Mouse (Mus musculus): Measurements from ENCODE around the gene Krtap17-1. TPM values are rescaled to one million over a fixed set of nuclear protein-coding genes. Genes with fewer than 3 reads are reported as not detected.

The Krtap17-1 gene
- polyA plus RNA-seq, 1 experiment: not detected

- TF ChIP-seq CTCF (IDR thresholded peaks at IDR 0.05; ENCODE audit: low read depth, low read length) (no peak), POLR2A (IDR thresholded peaks at IDR 0.05; ENCODE audit: borderline replicate concordance, low read depth, low read length) (no peak)
- Histone ChIP-seq H3K4me1 (ENCODE audit: control insufficient read depth, insufficient read depth, low read length) (no peaks in the 10 kb centered on the region), H3K4me3 (ENCODE audit: insufficient read depth, low read length) (no peak overlapping the region), H3K27ac (ENCODE audit: insufficient read depth, low read depth, low read length) (no peak overlapping the region)
Observed at GRCm38 (mm10) chr11:100005905-100006304, 12.1 kb upstream of the Krtap17-1 start.

- no peak for TF ChIP-seq POLR2A (IDR thresholded peaks at IDR 0.05; ENCODE audit: borderline replicate concordance, low read depth, low read length)
- peak; percentile 50 for TF ChIP-seq CTCF (IDR thresholded peaks at IDR 0.05; ENCODE audit: low read depth, low read length)
- no peak overlapping the region for H3K27ac ChIP-seq (ENCODE audit: insufficient read depth, low read depth, low read length)
Observed at GRCm38 (mm10) chr11:100004846-100005245, 11.1 kb upstream of the Krtap17-1 start.

GRCm38 (mm10) chr11:99999091-99999490 lies 5.3 kb upstream of the Krtap17-1 start:
- Histone ChIP-seq H3K4me3 (ENCODE audit: insufficient read depth, low read length) (no peak overlapping the region), H3K4me1 (ENCODE audit: control insufficient read depth, insufficient read depth, low read length) (no peaks in the 10 kb centered on the region), H3K27ac (ENCODE audit: insufficient read depth, low read depth, low read length) (no peak overlapping the region)
- TF ChIP-seq POLR2A (IDR thresholded peaks at IDR 0.05; ENCODE audit: borderline replicate concordance, low read depth, low read length) (no peak), CTCF (IDR thresholded peaks at IDR 0.05; ENCODE audit: low read depth, low read length) (no peak)

More at GRCm38 (mm10) chr11:100004846-100005245, 11.1 kb upstream of the Krtap17-1 start:
- no peaks in the 10 kb centered on the region for H3K4me1 ChIP-seq (ENCODE audit: control insufficient read depth, insufficient read depth, low read length)
- H3K4me3 ChIP-seq (ENCODE audit: insufficient read depth, low read length): no peak overlapping the region

GRCm38 (mm10) chr11:99994384-99994661 lies 529 bp upstream of the Krtap17-1 start:
- TF ChIP-seq CTCF (IDR thresholded peaks at IDR 0.05; ENCODE audit: low read depth, low read length): no peak
- H3K27ac ChIP-seq (ENCODE audit: insufficient read depth, low read depth, low read length): no peak overlapping the region
- H3K4me3 ChIP-seq (ENCODE audit: insufficient read depth, low read length): no peak overlapping the region

GRCm38 (mm10) chr11:99990571-99990970 lies 3.2 kb downstream of the Krtap17-1 start:
- Histone ChIP-seq H3K4me1 (ENCODE audit: control insufficient read depth, insufficient read depth, low read length) (no peaks in the 10 kb centered on the region), H3K4me3 (ENCODE audit: insufficient read depth, low read length) (no peak overlapping the region), H3K27ac (ENCODE audit: insufficient read depth, low read depth, low read length) (no peak overlapping the region)
- no peak for TF ChIP-seq CTCF (IDR thresholded peaks at IDR 0.05; ENCODE audit: low read depth, low read length)
- TF ChIP-seq POLR2A (IDR thresholded peaks at IDR 0.05; ENCODE audit: borderline replicate concordance, low read depth, low read length): no peak

More at GRCm38 (mm10) chr11:99994384-99994661, 529 bp upstream of the Krtap17-1 start:
- no peaks in the 10 kb centered on the region for H3K4me1 ChIP-seq (ENCODE audit: control insufficient read depth, insufficient read depth, low read length)

- Histone ChIP-seq H3K4me3 (ENCODE audit: insufficient read depth, low read length) (no peak overlapping the region), H3K27ac (ENCODE audit: insufficient read depth, low read depth, low read length) (no peak overlapping the region), H3K4me1 (ENCODE audit: control insufficient read depth, insufficient read depth, low read length) (no peaks in the 10 kb centered on the region)
- TF ChIP-seq POLR2A (IDR thresholded peaks at IDR 0.05; ENCODE audit: borderline replicate concordance, low read depth, low read length): no peak
- TF ChIP-seq CTCF (IDR thresholded peaks at IDR 0.05; ENCODE audit: low read depth, low read length): no peak
Observed at GRCm38 (mm10) chr11:99989881-99990405, 3.9 kb downstream of the Krtap17-1 start.

GRCm38 (mm10) chr11:99988530-99988929 lies 5.3 kb downstream of the Krtap17-1 start:
- Histone ChIP-seq H3K4me1 (ENCODE audit: control insufficient read depth, insufficient read depth, low read length) (no peaks in the 10 kb centered on the region), H3K4me3 (ENCODE audit: insufficient read depth, low read length) (no peak overlapping the region), H3K27ac (ENCODE audit: insufficient read depth, low read depth, low read length) (no peak overlapping the region)
- TF ChIP-seq CTCF (IDR thresholded peaks at IDR 0.05; ENCODE audit: low read depth, low read length) (no peak), POLR2A (IDR thresholded peaks at IDR 0.05; ENCODE audit: borderline replicate concordance, low read depth, low read length) (no peak)

GRCm38 (mm10) chr11:99986180-99986647 lies 7.6 kb downstream of the Krtap17-1 start, which contains the start of gene Krtap16-1:
Gene Krtap16-1 (minus strand): TSS chr11:99986597.
- H3K4me3 ChIP-seq (ENCODE audit: insufficient read depth, low read length): no peak within 1 kb of the TSS
- TF ChIP-seq CTCF (IDR thresholded peaks at IDR 0.05; ENCODE audit: low read depth, low read length) (no peak), POLR2A (IDR thresholded peaks at IDR 0.05; ENCODE audit: borderline replicate concordance, low read depth, low read length) (no peak)
- H3K4me1 ChIP-seq (ENCODE audit: control insufficient read depth, insufficient read depth, low read length): no peaks in the 10 kb centered on the region
- no peak within 1 kb of the TSS for H3K27ac ChIP-seq (ENCODE audit: insufficient read depth, low read depth, low read length)

- H3K27ac ChIP-seq (ENCODE audit: insufficient read depth, low read depth, low read length): no peak overlapping the region
- no peak for TF ChIP-seq CTCF (IDR thresholded peaks at IDR 0.05; ENCODE audit: low read depth, low read length)
- TF ChIP-seq POLR2A (IDR thresholded peaks at IDR 0.05; ENCODE audit: borderline replicate concordance, low read depth, low read length): no peak
- H3K4me3 ChIP-seq (ENCODE audit: insufficient read depth, low read length): no peak overlapping the region
- H3K4me1 ChIP-seq (ENCODE audit: control insufficient read depth, insufficient read depth, low read length): no peaks in the 10 kb centered on the region
Observed at GRCm38 (mm10) chr11:99985291-99986092, 8.3 kb downstream of the Krtap17-1 start.

GRCm38 (mm10) chr11:99983442-99983841 lies 10.4 kb downstream of the Krtap17-1 start:
- no peak for TF ChIP-seq POLR2A (IDR thresholded peaks at IDR 0.05; ENCODE audit: borderline replicate concordance, low read depth, low read length)
- no peak for TF ChIP-seq CTCF (IDR thresholded peaks at IDR 0.05; ENCODE audit: low read depth, low read length)
- no peak overlapping the region for H3K4me3 ChIP-seq (ENCODE audit: insufficient read depth, low read length)
- H3K27ac ChIP-seq (ENCODE audit: insufficient read depth, low read depth, low read length): no peak overlapping the region
- H3K4me1 ChIP-seq (ENCODE audit: control insufficient read depth, insufficient read depth, low read length): no peaks in the 10 kb centered on the region

All from bone marrow macrophage, adult 2 months (primary cell).